8 mouse cellular contexts compared by ENCODE assay signal in the genomic region with DNA sequence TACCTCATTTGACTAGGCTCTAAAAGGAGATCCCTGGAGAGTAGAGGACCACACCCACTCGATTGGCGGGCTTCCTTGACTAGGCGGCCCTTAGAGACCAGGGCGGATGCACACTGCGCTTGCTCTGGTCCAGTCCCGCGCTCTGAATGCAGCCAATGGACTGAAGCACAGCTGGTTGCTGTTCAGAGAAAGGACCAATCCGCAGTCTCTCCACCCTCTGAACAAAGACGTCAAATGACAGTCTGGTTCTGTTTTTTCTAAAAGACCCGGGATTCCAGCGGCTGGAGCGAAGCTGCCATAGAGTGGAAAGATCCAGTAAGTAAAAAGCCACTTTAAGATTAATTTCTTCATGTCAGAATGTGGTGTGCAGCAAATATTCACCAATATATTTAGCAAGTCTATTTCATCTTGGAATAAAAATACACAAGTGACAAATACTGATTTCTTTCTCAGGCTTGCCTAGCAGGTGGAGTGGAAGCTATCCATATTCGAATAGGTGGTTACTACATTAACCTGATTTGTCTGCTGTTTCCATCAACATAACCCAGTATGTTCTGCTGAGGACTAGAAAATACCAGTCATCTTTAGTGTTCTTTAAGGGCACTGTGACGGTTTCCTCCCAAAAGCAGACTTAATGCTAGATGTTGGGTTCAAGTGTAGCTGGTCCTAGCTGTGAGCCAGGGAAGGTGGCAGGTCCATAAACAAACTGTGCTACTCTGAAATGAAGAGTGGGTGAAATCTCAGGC. TPM values are rescaled to one million over a fixed set of nuclear protein-coding genes. Genes with fewer than 3 reads are reported as not detected.
DNase-seq lines count a peak whose midpoint lies in the region; ATAC-seq and TF ChIP-seq lines count a peak whose summit lies in the region.

No protein-coding gene starts in this region.

- H3ac ChIP-seq in C2C12 (ENCODE audit: control insufficient read depth, insufficient read length, low read depth), result peak overlapping the region; percentile 80

- DNase-seq in forebrain, embryonic 11.5 days (ENCODE audit: low spot score), result peak; percentile 87
- peak; percentile 90 to 94 for DNase-seq in kidney, postnatal 25 days
- peak; percentile 84 for DNase-seq in neural tube, embryonic 11.5 days (ENCODE audit: low spot score)

- H3K4me2 ChIP-seq in forebrain, embryonic 11.5 days (ENCODE audit: low read depth, low read length, severe bottlenecking), result peak overlapping the region; percentile 45
- peak overlapping the region; percentile 70 for H3K4me2 ChIP-seq in heart, embryonic 16.5 days (ENCODE audit: low read depth, low read length)
- H3K4me2 ChIP-seq in liver, embryonic 15.5 days, result peak overlapping the region; percentile 71
- H3K4me2 ChIP-seq in neural tube, embryonic 11.5 days (ENCODE audit: low read depth), result peak overlapping the region; percentile 36
- H3K4me2 ChIP-seq in stomach, embryonic 16.5 days (ENCODE audit: low read depth, low read length), result peak overlapping the region; percentile 58

- H3K4me1 ChIP-seq in bone marrow, adult 2 months (ENCODE audit: control insufficient read depth, insufficient read depth, low read length), result peaks cover 8% of the 10 kb centered on the region
- peaks cover 2% of the 10 kb centered on the region for H3K4me1 ChIP-seq in forebrain, embryonic 11.5 days (replicated peaks; ENCODE audit: control insufficient read depth, insufficient read depth, low read length)
- peaks cover 12% of the 10 kb centered on the region for H3K4me1 ChIP-seq in heart, embryonic 16.5 days (ENCODE audit: control insufficient read depth, insufficient read depth, low read length)
- peaks cover 29% of the 10 kb centered on the region for H3K4me1 ChIP-seq in liver, embryonic 15.5 days (replicated peaks)
- H3K4me1 ChIP-seq in neural tube, embryonic 11.5 days (ENCODE audit: control insufficient read depth, insufficient read depth, low read length), result no peaks in the 10 kb centered on the region
- peaks cover 4% of the 10 kb centered on the region; the same call in 1 of the 2 replicates for H3K4me1 ChIP-seq in stomach, embryonic 16.5 days (ENCODE audit: control insufficient read depth, insufficient read depth, low read length)

- H3K27me3 ChIP-seq in C2C12 (ENCODE audit: control insufficient read depth, insufficient read depth, insufficient read length), result no peaks in the 10 kb centered on the region
- H3K27me3 ChIP-seq in forebrain, embryonic 11.5 days (ENCODE audit: control insufficient read depth, insufficient read depth, low read length), result no peaks in the 10 kb centered on the region
- H3K27me3 ChIP-seq in heart, embryonic 16.5 days (ENCODE audit: control insufficient read depth, insufficient read depth, low read length), result no peaks in the 10 kb centered on the region
- H3K27me3 ChIP-seq in liver, embryonic 15.5 days, result no peaks in the 10 kb centered on the region
- no peaks in the 10 kb centered on the region for H3K27me3 ChIP-seq in neural tube, embryonic 11.5 days (ENCODE audit: control insufficient read depth, insufficient read depth, low read length)
- no peaks in the 10 kb centered on the region for H3K27me3 ChIP-seq in stomach, embryonic 16.5 days (ENCODE audit: control insufficient read depth, insufficient read depth, low read length)

- peak; percentile 100 for ATAC-seq in forebrain, embryonic 11.5 days (replicated peaks; ENCODE audit: low FRiP score)
- ATAC-seq in heart, embryonic 16.5 days (replicated peaks; ENCODE audit: extremely low read depth, insufficient read depth, low FRiP score), result peak; percentile 98
- ATAC-seq in liver, embryonic 15.5 days (ENCODE audit: insufficient read depth), result peak; percentile 99
- peak; percentile 100 for ATAC-seq in neural tube, embryonic 11.5 days (ENCODE audit: insufficient read depth, low FRiP score, low TSS enrichment)
- ATAC-seq in stomach, embryonic 16.5 days (ENCODE audit: insufficient read depth, low FRiP score), result peak; percentile 98

- no peaks in the 10 kb centered on the region for H3K9me3 ChIP-seq in forebrain, embryonic 11.5 days (ENCODE audit: control insufficient read depth, low read length)
- H3K9me3 ChIP-seq in heart, embryonic 16.5 days (replicated peaks; ENCODE audit: control insufficient read depth, low read length), result no peaks in the 10 kb centered on the region
- H3K9me3 ChIP-seq in liver, embryonic 15.5 days (replicated peaks), result no peaks in the 10 kb centered on the region
- H3K9me3 ChIP-seq in neural tube, embryonic 11.5 days (ENCODE audit: control insufficient read depth, low read length), result no peaks in the 10 kb centered on the region
- no peaks in the 10 kb centered on the region for H3K9me3 ChIP-seq in stomach, embryonic 16.5 days (replicated peaks; ENCODE audit: control insufficient read depth, low read length)

- H3K36me3 ChIP-seq in C2C12 (ENCODE audit: control insufficient read depth, insufficient read depth), result peaks cover 28% of the 10 kb centered on the region
- H3K36me3 ChIP-seq in forebrain, embryonic 11.5 days (ENCODE audit: control insufficient read depth, insufficient read depth, low read length), result peaks cover 4% of the 10 kb centered on the region; the same call in 1 of the 2 replicates
- H3K36me3 ChIP-seq in heart, embryonic 16.5 days (ENCODE audit: control insufficient read depth, insufficient read depth), result peaks cover 4% of the 10 kb centered on the region
- H3K36me3 ChIP-seq in liver, embryonic 15.5 days (replicated peaks), result peaks cover 19% of the 10 kb centered on the region
- no peaks in the 10 kb centered on the region for H3K36me3 ChIP-seq in neural tube, embryonic 11.5 days (ENCODE audit: control insufficient read depth, insufficient read depth, low read length)
- no peaks in the 10 kb centered on the region for H3K36me3 ChIP-seq in stomach, embryonic 16.5 days (ENCODE audit: control insufficient read depth, insufficient read depth, low read length)

- TF ChIP-seq CTCF in C2C12 (IDR thresholded peaks at IDR 0.05; ENCODE audit: control insufficient read depth, insufficient read depth, insufficient read length), result no peak
- TF ChIP-seq CTCF in bone marrow, adult 2 months (IDR thresholded peaks at IDR 0.05; ENCODE audit: control insufficient read depth, insufficient read depth, low read length), result no peak

- H3K9ac ChIP-seq in forebrain, embryonic 11.5 days (ENCODE audit: low read length), result peak overlapping the region; percentile 48
- peak overlapping the region; percentile 62 for H3K9ac ChIP-seq in heart, embryonic 16.5 days (ENCODE audit: low read length)
- H3K9ac ChIP-seq in liver, embryonic 15.5 days, result peak overlapping the region; percentile 70
- no peak overlapping the region for H3K9ac ChIP-seq in neural tube, embryonic 11.5 days (ENCODE audit: low read length)
- H3K9ac ChIP-seq in stomach, embryonic 16.5 days (ENCODE audit: low read length), result peak overlapping the region; percentile 65

- peaks cover 34% of the 10 kb centered on the region for H3K79me3 ChIP-seq in C2C12 (ENCODE audit: low read depth)

- TF ChIP-seq POLR2A in bone marrow, adult 2 months (IDR thresholded peaks at IDR 0.05; ENCODE audit: borderline replicate concordance, control insufficient read depth, low read depth, low read length), result peak; percentile 45; the same call in 1 of the 2 replicates

- peak overlapping the region; percentile 50 for H3K4me3 ChIP-seq in C2C12 (ENCODE audit: insufficient read depth, poor library complexity, severe bottlenecking)
- H3K4me3 ChIP-seq in bone marrow, adult 2 months (replicated peaks; ENCODE audit: control insufficient read depth, low read depth, low read length), result peak overlapping the region; percentile 94
- H3K4me3 ChIP-seq in forebrain, embryonic 11.5 days (ENCODE audit: low read depth, low read length), result peak overlapping the region; percentile 31
- H3K4me3 ChIP-seq in heart, embryonic 16.5 days (ENCODE audit: low read length), result peak overlapping the region; percentile 64
- peak overlapping the region; percentile 70 for H3K4me3 ChIP-seq in liver, embryonic 15.5 days (replicated peaks)
- peak overlapping the region; percentile 19 for H3K4me3 ChIP-seq in neural tube, embryonic 11.5 days (ENCODE audit: low read depth, low read length)
- H3K4me3 ChIP-seq in stomach, embryonic 16.5 days (replicated peaks; ENCODE audit: low read length), result peak overlapping the region; percentile 45

- peak overlapping the region; percentile 71 for H3K27ac ChIP-seq in bone marrow, adult 2 months (ENCODE audit: control insufficient read depth, insufficient read depth, low read depth, low read length, poor library complexity)
- no peak overlapping the region for H3K27ac ChIP-seq in forebrain, embryonic 11.5 days (ENCODE audit: low read depth, low read length)
- peak overlapping the region; percentile 79 for H3K27ac ChIP-seq in heart, embryonic 16.5 days (ENCODE audit: low read length)
- H3K27ac ChIP-seq in liver, embryonic 15.5 days (replicated peaks), result peak overlapping the region; percentile 78
- H3K27ac ChIP-seq in neural tube, embryonic 11.5 days (ENCODE audit: low read depth, low read length), result no peak overlapping the region
- H3K27ac ChIP-seq in stomach, embryonic 16.5 days (ENCODE audit: low read length), result peak overlapping the region; percentile 64

- peaks cover 49% of the 10 kb centered on the region for H3K79me2 ChIP-seq in C2C12 (ENCODE audit: control insufficient read depth, insufficient read depth)

- WGBS in bone marrow, adult 2 months, result 2% methylated on average over 14 of the region's 14 CpGs
- WGBS in forebrain, embryonic 11.5 days, result 8% methylated on average over 14 of the region's 14 CpGs
- 5% methylated on average over 14 of the region's 14 CpGs for WGBS in heart, embryonic 16.5 days
- WGBS in liver, embryonic 15.5 days (ENCODE audit: insufficient replicate concordance), result 2% methylated on average over 14 of the region's 14 CpGs
- WGBS in neural tube, embryonic 11.5 days, result 7% methylated on average over 14 of the region's 14 CpGs
- WGBS in stomach, embryonic 16.5 days, result 6% methylated on average over 14 of the region's 14 CpGs

RNA-seq across cellular contexts. Expression of a gene that starts 26.3 kb away (rescaled TPM):
- not detected for polyA plus RNA-seq in C2C12 (2012; fragmentation: generic; extraction: Trizol)
- 1.3 TPM in 1 of 2 replicates, not detected in the other for polyA plus RNA-seq in bone marrow, adult 2 months (2011; ENCODE audit: insufficient read depth, insufficient read length, low replicate concordance, missing spikeins)
- polyA plus RNA-seq in forebrain, embryonic 11.5 days (2014; fragmentation: Nextera tagmentation; extraction: Ambion mirVana), result not detected in 2 replicates
- not detected in 2 replicates for polyA plus RNA-seq in heart, embryonic 16.5 days (2015; fragmentation: Nextera tagmentation; extraction: Ambion mirVana)
- 12.6 and 15.3 TPM in 2 replicates for polyA plus RNA-seq in liver, embryonic 15.5 days (2015; fragmentation: Nextera tagmentation; extraction: Ambion mirVana)
- polyA plus RNA-seq in neural tube, embryonic 11.5 days (2014; fragmentation: Nextera tagmentation; extraction: Ambion mirVana), result not detected in 2 replicates
- polyA plus RNA-seq in stomach, embryonic 16.5 days (2015; fragmentation: Nextera tagmentation; extraction: Ambion mirVana), result 0.70 and 1.0 TPM in 2 replicates

RNA-seq across cellular contexts. Expression of a gene that starts 27.9 kb away (rescaled TPM):
- polyA plus RNA-seq in C2C12 (2012; fragmentation: generic; extraction: Trizol), result 17.4 TPM
- 42.1 and 61.9 TPM in 2 replicates for polyA plus RNA-seq in bone marrow, adult 2 months (2011; ENCODE audit: insufficient read depth, insufficient read length, low replicate concordance, missing spikeins)
- 25.0 and 28.7 TPM in 2 replicates for polyA plus RNA-seq in forebrain, embryonic 11.5 days (2014; fragmentation: Nextera tagmentation; extraction: Ambion mirVana)
- 15.2 and 20.5 TPM in 2 replicates for polyA plus RNA-seq in heart, embryonic 16.5 days (2015; fragmentation: Nextera tagmentation; extraction: Ambion mirVana)
- 21.4 and 23.8 TPM in 2 replicates for polyA plus RNA-seq in liver, embryonic 15.5 days (2015; fragmentation: Nextera tagmentation; extraction: Ambion mirVana)
- 22.5 and 24.5 TPM in 2 replicates for polyA plus RNA-seq in neural tube, embryonic 11.5 days (2014; fragmentation: Nextera tagmentation; extraction: Ambion mirVana)
- 21.1 and 23.5 TPM in 2 replicates for polyA plus RNA-seq in stomach, embryonic 16.5 days (2015; fragmentation: Nextera tagmentation; extraction: Ambion mirVana)

RNA-seq across cellular contexts. Expression of a gene that starts 59.7 kb away (rescaled TPM):
- polyA plus RNA-seq in C2C12 (2012; fragmentation: generic; extraction: Trizol), result 0.08 TPM
- 0.45 and 2.5 TPM in 2 replicates for polyA plus RNA-seq in bone marrow, adult 2 months (2011; ENCODE audit: insufficient read depth, insufficient read length, low replicate concordance, missing spikeins)
- polyA plus RNA-seq in forebrain, embryonic 11.5 days (2014; fragmentation: Nextera tagmentation; extraction: Ambion mirVana), result not detected in 2 replicates
- polyA plus RNA-seq in heart, embryonic 16.5 days (2015; fragmentation: Nextera tagmentation; extraction: Ambion mirVana), result not detected in 2 replicates
- 0.43 and 0.54 TPM in 2 replicates for polyA plus RNA-seq in liver, embryonic 15.5 days (2015; fragmentation: Nextera tagmentation; extraction: Ambion mirVana)
- not detected in 2 replicates for polyA plus RNA-seq in neural tube, embryonic 11.5 days (2014; fragmentation: Nextera tagmentation; extraction: Ambion mirVana)
- polyA plus RNA-seq in stomach, embryonic 16.5 days (2015; fragmentation: Nextera tagmentation; extraction: Ambion mirVana), result 0.05 TPM in 1 of 2 replicates, not detected in the other

Comparison
In these comparisons a context has a peak if more than half of its experiments do, and no peak if none do; other contexts are left out.
1. H3K4me3 ChIP-seq: peak in every context shown above with its lines; median percentile 94 in bone marrow, adult 2 months; 70 in liver, embryonic 15.5 days; 64 in heart, embryonic 16.5 days; 50 in C2C12; 45 in stomach, embryonic 16.5 days; 31 in forebrain, embryonic 11.5 days; 19 in neural tube, embryonic 11.5 days.
2. H3K27ac ChIP-seq: peak in bone marrow, adult 2 months (single experiment), heart, embryonic 16.5 days (single experiment), liver, embryonic 15.5 days (single experiment) and stomach, embryonic 16.5 days (single experiment); none in forebrain, embryonic 11.5 days (single experiment) and neural tube, embryonic 11.5 days (single experiment).
3. Peak in every context shown above with its lines, with median percentiles within 50 percentile points of each other: ATAC-seq, DNase-seq and H3K4me2 ChIP-seq.